Mouse (Mus musculus): Measurements from ENCODE around the gene Gpc4.
A peak's percentile ranks its signal among the peaks of the same experiment; 100 is the strongest.

- TF ChIP-seq POLR2A (IDR thresholded peaks at IDR 0.05; ENCODE audit: extremely low read depth, insufficient read depth, low read length), result no peak
- TF ChIP-seq CTCF (IDR thresholded peaks at IDR 0.05; ENCODE audit: extremely low read depth, insufficient read depth, low read length), result 0 out of 2 replicates have a peak, but pooled peaks have one; percentile 12
Measured at GRCm38 (mm10) chrX:52087726-52088348, 77.2 kb downstream of the Gpc4 start.
